Mouse (Mus musculus): ENCODE measurements around the gene Trp53i11. TPM values are rescaled to one million over a fixed set of nuclear protein-coding genes. Genes with fewer than 3 reads are reported as not detected.

Trp53i11 gene
- polyA plus RNA-seq, 1 experiment, result 0.65 TPM

GRCm38 (mm10) chr2:93154486-93155032 is 32.8 kb upstream of the Trp53i11 start:
- no peak for TF ChIP-seq MAX (IDR thresholded peaks at IDR 0.05; ENCODE audit: low read depth)
- Histone ChIP-seq H3K79me2 (ENCODE audit: control insufficient read depth, insufficient read depth) (no peaks in the 10 kb centered on the region), H3K36me3 (ENCODE audit: control insufficient read depth, insufficient read depth) (no peaks in the 10 kb centered on the region), H3K27me3 (ENCODE audit: control insufficient read depth, insufficient read depth, insufficient read length) (peaks cover 69% of the 10 kb centered on the region), H3K4me2 (ENCODE audit: low read depth) (no peak overlapping the region), H3K4me3 (no peak overlapping the region), H3ac (ENCODE audit: control insufficient read depth, insufficient read length) (no peak overlapping the region)

- Histone ChIP-seq H3K4me2 (ENCODE audit: low read depth) (no peak overlapping the region), H3K27me3 (ENCODE audit: control insufficient read depth, insufficient read depth, insufficient read length) (peaks cover 35% of the 10 kb centered on the region), H3K4me3 (no peak overlapping the region), H3K36me3 (ENCODE audit: control insufficient read depth, insufficient read depth) (no peaks in the 10 kb centered on the region), H3K79me2 (ENCODE audit: control insufficient read depth, insufficient read depth) (no peaks in the 10 kb centered on the region), H3ac (ENCODE audit: control insufficient read depth, insufficient read length) (no peak overlapping the region)
- TF ChIP-seq TCF12 (IDR thresholded peaks at IDR 0.05; ENCODE audit: insufficient read depth, poor library complexity, severe bottlenecking) (no peak), MYOG (IDR thresholded peaks at IDR 0.05; ENCODE audit: control insufficient read depth in 1 of 3, insufficient read depth in 1 of 3, insufficient read length in 2 of 3, low read depth in 2 of 3) (no peak), MYOD1 (IDR thresholded peaks at IDR 0.05; ENCODE audit: control insufficient read depth in 1 of 3, insufficient read length in 2 of 3, low read depth in 2 of 3) (no peak), TCF3 (IDR thresholded peaks at IDR 0.05; ENCODE audit: insufficient read length, low read depth) (no peak), CEBPB (IDR thresholded peaks at IDR 0.05; ENCODE audit: insufficient read depth, poor library complexity, severe bottlenecking) (no peak)
Observed at GRCm38 (mm10) chr2:93160467-93161035, 26.8 kb upstream of the Trp53i11 start.

DNA sequence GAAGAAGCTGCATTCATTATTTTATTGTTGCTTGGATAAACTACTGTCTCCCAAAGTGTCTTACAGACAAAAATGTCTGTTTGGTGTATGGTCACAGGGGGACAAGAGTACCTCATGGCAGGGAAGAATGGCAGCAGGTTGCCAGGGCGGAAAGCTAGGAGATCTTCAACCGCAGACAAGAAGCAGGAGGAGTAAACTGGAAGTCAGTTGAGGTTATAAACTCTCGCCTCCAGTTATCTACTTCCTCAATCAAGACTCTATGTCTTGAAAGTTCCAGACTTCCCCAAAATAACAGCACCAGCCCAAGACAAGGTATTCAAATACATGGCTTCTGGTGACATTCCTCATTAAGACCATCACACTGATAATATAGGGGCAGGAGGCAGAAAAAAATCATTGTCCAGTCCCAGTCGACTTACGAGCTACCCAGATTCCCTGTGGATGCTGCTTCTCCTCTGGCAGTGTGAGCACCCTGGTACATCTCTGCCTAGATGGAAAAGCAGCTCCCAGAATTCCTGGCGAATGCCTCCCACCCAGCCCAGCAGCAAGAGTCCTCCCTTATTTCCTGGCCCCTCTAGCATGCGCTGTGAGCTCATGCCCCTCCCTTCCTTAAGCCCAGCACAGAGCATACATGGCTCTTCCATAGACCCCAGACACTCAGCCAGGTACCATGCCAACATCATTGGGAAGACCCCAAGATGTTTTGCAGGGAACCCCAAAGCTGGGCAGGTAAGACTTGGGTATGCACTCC is 25.3 kb upstream of the Trp53i11 start:
- TF ChIP-seq E2F4 (IDR thresholded peaks at IDR 0.05; ENCODE audit: insufficient read depth) (no peak), POLR2A (IDR thresholded peaks at IDR 0.05; ENCODE audit: insufficient read length, low read depth) (no peak), MYOD1 (IDR thresholded peaks at IDR 0.05; ENCODE audit: control insufficient read depth in 1 of 3, insufficient read length in 2 of 3, low read depth in 2 of 3) (no peak), REST (IDR thresholded peaks at IDR 0.05; ENCODE audit: insufficient read depth, insufficient read length) (no peak), TCF3 (IDR thresholded peaks at IDR 0.05; ENCODE audit: insufficient read length, low read depth) (no peak), MYOG (IDR thresholded peaks at IDR 0.05; ENCODE audit: control insufficient read depth in 1 of 3, insufficient read depth in 1 of 3, insufficient read length in 2 of 3, low read depth in 2 of 3) (no peak), MAX (IDR thresholded peaks at IDR 0.05; ENCODE audit: low read depth) (no peak), SRF (IDR thresholded peaks at IDR 0.05; ENCODE audit: control insufficient read depth, insufficient read length, low read depth) (no peak), USF1 (IDR thresholded peaks at IDR 0.05; ENCODE audit: low read depth) (no peak), CEBPB (IDR thresholded peaks at IDR 0.05; ENCODE audit: insufficient read depth, poor library complexity, severe bottlenecking) (no peak), TCF12 (IDR thresholded peaks at IDR 0.05; ENCODE audit: insufficient read depth, poor library complexity, severe bottlenecking) (no peak), POLR2AphosphoS2 (IDR thresholded peaks at IDR 0.05; ENCODE audit: insufficient read length, low read depth) (no peak)
- no peak overlapping the region for H3ac ChIP-seq (ENCODE audit: control insufficient read depth, insufficient read length)
- no peaks in the 10 kb centered on the region for H3K36me3 ChIP-seq (ENCODE audit: control insufficient read depth, insufficient read depth)
- no peak overlapping the region for H3K4me3 ChIP-seq
- H3K79me2 ChIP-seq (ENCODE audit: control insufficient read depth, insufficient read depth), result no peaks in the 10 kb centered on the region
- H3K4me2 ChIP-seq (ENCODE audit: low read depth), result no peak overlapping the region
- peaks cover 38% of the 10 kb centered on the region for H3K27me3 ChIP-seq (ENCODE audit: control insufficient read depth, insufficient read depth, insufficient read length)

- H3K4me2 ChIP-seq (ENCODE audit: low read depth), result no peak overlapping the region
- H3ac ChIP-seq (ENCODE audit: control insufficient read depth, insufficient read length), result no peak overlapping the region
- no peaks in the 10 kb centered on the region for H3K79me2 ChIP-seq (ENCODE audit: control insufficient read depth, insufficient read depth)
Observed at GRCm38 (mm10) chr2:93162791-93163190, 24.6 kb upstream of the Trp53i11 start.

GRCm38 (mm10) chr2:93163317-93163716 is 24.0 kb upstream of the Trp53i11 start:
- peaks cover 35% of the 10 kb centered on the region for H3K27me3 ChIP-seq (ENCODE audit: control insufficient read depth, insufficient read depth, insufficient read length)
- no peak overlapping the region for H3K4me2 ChIP-seq (ENCODE audit: low read depth)
- no peaks in the 10 kb centered on the region for H3K79me2 ChIP-seq (ENCODE audit: control insufficient read depth, insufficient read depth)
- TF ChIP-seq USF1 (IDR thresholded peaks at IDR 0.05; ENCODE audit: low read depth), result no peak
- TF ChIP-seq REST (IDR thresholded peaks at IDR 0.05; ENCODE audit: insufficient read depth, insufficient read length), result no peak
- TF ChIP-seq SRF (IDR thresholded peaks at IDR 0.05; ENCODE audit: control insufficient read depth, insufficient read length, low read depth), result no peak
- TF ChIP-seq TCF3 (IDR thresholded peaks at IDR 0.05; ENCODE audit: insufficient read length, low read depth), result no peak
- no peak for TF ChIP-seq MAX (IDR thresholded peaks at IDR 0.05; ENCODE audit: low read depth)
- H3ac ChIP-seq (ENCODE audit: control insufficient read depth, insufficient read length), result no peak overlapping the region
- no peak overlapping the region for H3K4me3 ChIP-seq
- H3K36me3 ChIP-seq (ENCODE audit: control insufficient read depth, insufficient read depth), result no peaks in the 10 kb centered on the region

More at GRCm38 (mm10) chr2:93162791-93163190, 24.6 kb upstream of the Trp53i11 start:
- Histone ChIP-seq H3K36me3 (ENCODE audit: control insufficient read depth, insufficient read depth) (no peaks in the 10 kb centered on the region), H3K4me3 (no peak overlapping the region), H3K27me3 (ENCODE audit: control insufficient read depth, insufficient read depth, insufficient read length) (peaks cover 40% of the 10 kb centered on the region)
- TF ChIP-seq MYOD1 (IDR thresholded peaks at IDR 0.05; ENCODE audit: control insufficient read depth in 1 of 3, insufficient read length in 2 of 3, low read depth in 2 of 3), result no peak

Measured in myocyte (in vitro differentiated cells).